Mouse (Mus musculus): ENCODE data around the gene Cyth3.

DNA sequence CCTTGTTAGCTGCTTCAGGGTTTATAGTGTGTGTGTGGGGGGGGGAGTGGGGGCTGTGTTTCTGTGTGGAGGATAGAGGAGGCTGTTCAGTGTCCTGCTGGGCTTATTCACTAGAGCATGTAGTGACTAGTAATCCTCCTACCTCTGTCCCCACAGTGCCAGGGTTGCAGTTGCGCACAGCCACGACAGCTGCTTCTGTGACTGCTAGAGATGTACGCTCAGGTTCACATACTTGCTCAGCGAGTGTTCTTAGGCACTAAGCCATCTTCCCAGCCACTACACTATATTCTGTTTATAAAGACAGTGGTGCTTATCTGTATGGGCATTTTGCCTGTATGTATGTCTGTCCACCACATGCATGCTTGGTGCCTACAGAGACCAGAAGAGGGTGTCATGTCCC lies 55.1 kb downstream of the Cyth3 start:
- no peak for TF ChIP-seq CTCF (IDR thresholded peaks at IDR 0.05; ENCODE audit: borderline replicate concordance, insufficient read depth, low read length)
- TF ChIP-seq POLR2A (IDR thresholded peaks at IDR 0.05; ENCODE audit: low read depth, low read length), result no peak
